Mouse (Mus musculus): Measurements from ENCODE around the gene Olfr876. TPM values are rescaled to one million over a fixed set of nuclear protein-coding genes. Genes with fewer than 3 reads are reported as not detected.
"Not testable (repeated sequence)": the region's sequence is repeated elsewhere in the genome, so short reads cannot be mapped to it uniquely, and the experiment has no call there.

The Olfr876 gene
- not detected in 2 replicates for total RNA-seq (2014; rRNA removed)
- polyA plus RNA-seq (2012; rRNA removed), result not detected in 2 replicates

- no peak within 1 kb of the TSS for H3K4me3 ChIP-seq (ENCODE audit: insufficient read depth, low read depth, low read length)
- no peak for DNase-seq (ENCODE audit: extremely low read depth, low read depth, low spot score)
- H3K4me1 ChIP-seq (ENCODE audit: control insufficient read depth, insufficient read depth, low read length), result no peaks in the 10 kb centered on the region
- TF ChIP-seq CTCF (IDR thresholded peaks at IDR 0.05; ENCODE audit: low read depth, low read length) (no peak), POLR2A (IDR thresholded peaks at IDR 0.05; ENCODE audit: extremely low read depth, insufficient read depth, low read length) (no peak)
- no peaks in the 10 kb centered on the region for H3K79me2 ChIP-seq (ENCODE audit: control insufficient read depth, insufficient read depth, low read length)
- H3K36me3 ChIP-seq (ENCODE audit: control insufficient read depth, insufficient read depth, low read length), result no peaks in the 10 kb centered on the region
- H3K9ac ChIP-seq (ENCODE audit: low read depth, low read length), result no peak within 1 kb of the TSS
- H3K27ac ChIP-seq (replicated peaks; ENCODE audit: insufficient read depth, low read depth, low read length), result no peak within 1 kb of the TSS
- H3K27me3 ChIP-seq (ENCODE audit: control insufficient read depth, insufficient read depth, low read length), result no peaks in the 10 kb centered on the region
Observed at GRCm38 (mm10) chr9:37802731-37803130, at the start of gene Olfr876. Gene Olfr876 (plus strand): TSS chr9:37803031.

DNA sequence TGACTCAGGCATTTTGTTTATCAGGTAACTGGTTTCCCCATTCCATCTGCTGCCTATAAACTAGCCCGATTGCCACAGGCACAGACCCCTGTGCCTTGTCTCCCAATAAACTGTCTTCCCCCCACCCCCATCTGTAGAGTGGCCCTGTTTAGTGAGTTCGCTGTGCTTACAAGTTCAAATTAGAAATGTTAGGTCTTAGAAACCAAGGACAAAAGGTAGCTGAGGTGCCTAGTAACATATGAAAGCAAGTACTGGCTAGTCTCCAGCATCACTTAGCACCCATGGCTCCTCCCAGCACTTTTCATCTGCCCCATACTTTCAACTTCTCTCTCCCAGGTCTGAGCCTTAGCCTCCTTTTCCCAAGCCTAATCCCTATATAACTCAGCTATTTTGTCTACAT is 41.1 kb upstream of the Olfr876 start:
- H3K9ac ChIP-seq (ENCODE audit: low read depth, low read length), result no peak overlapping the region
- H3K27ac ChIP-seq (replicated peaks; ENCODE audit: insufficient read depth, low read depth, low read length), result no peak overlapping the region
- 91% methylated on average over 2 of the region's 2 CpGs for WGBS
- H3K4me1 ChIP-seq (ENCODE audit: control insufficient read depth, insufficient read depth, low read length), result no peaks in the 10 kb centered on the region
- no peak overlapping the region for H3K4me3 ChIP-seq (ENCODE audit: insufficient read depth, low read depth, low read length)
- no peaks in the 10 kb centered on the region for H3K79me2 ChIP-seq (ENCODE audit: control insufficient read depth, insufficient read depth, low read length)
- H3K27me3 ChIP-seq (ENCODE audit: control insufficient read depth, insufficient read depth, low read length), result no peaks in the 10 kb centered on the region
- TF ChIP-seq POLR2A (IDR thresholded peaks at IDR 0.05; ENCODE audit: extremely low read depth, insufficient read depth, low read length) (no peak), CTCF (IDR thresholded peaks at IDR 0.05; ENCODE audit: low read depth, low read length) (no peak)
- H3K36me3 ChIP-seq (ENCODE audit: control insufficient read depth, insufficient read depth, low read length), result no peaks in the 10 kb centered on the region
- no peak for DNase-seq (ENCODE audit: extremely low read depth, low read depth, low spot score)

DNA sequence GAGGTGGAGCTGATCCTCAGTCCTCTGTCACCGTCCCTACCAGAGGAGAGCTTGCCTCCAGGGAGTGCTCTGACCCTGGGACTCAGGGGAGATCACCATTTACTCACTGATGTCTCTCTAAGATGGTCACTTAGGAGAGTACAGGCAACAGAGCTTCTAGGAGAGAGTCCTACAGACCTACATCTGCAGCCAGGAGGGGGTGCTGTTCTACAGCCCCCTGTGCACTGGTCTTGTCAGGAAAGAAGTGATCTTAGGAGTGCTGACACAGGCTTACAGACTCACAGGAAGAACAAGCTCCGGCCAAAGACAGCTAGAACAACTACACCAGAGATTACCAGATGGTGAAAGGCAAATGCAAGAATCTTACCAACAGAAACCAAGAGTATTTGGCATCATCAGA is 40.3 kb upstream of the Olfr876 start:
- peak; percentile 6 for DNase-seq (ENCODE audit: extremely low read depth, low read depth, low spot score)
- TF ChIP-seq CTCF (IDR thresholded peaks at IDR 0.05; ENCODE audit: low read depth, low read length) (peak; percentile 8; the same call in 1 of the 2 replicates), POLR2A (IDR thresholded peaks at IDR 0.05; ENCODE audit: extremely low read depth, insufficient read depth, low read length) (no peak)
- Histone ChIP-seq H3K4me3 (ENCODE audit: insufficient read depth, low read depth, low read length) (no peak overlapping the region), H3K27ac (replicated peaks; ENCODE audit: insufficient read depth, low read depth, low read length) (no peak overlapping the region), H3K4me1 (ENCODE audit: control insufficient read depth, insufficient read depth, low read length) (no peaks in the 10 kb centered on the region), H3K36me3 (ENCODE audit: control insufficient read depth, insufficient read depth, low read length) (no peaks in the 10 kb centered on the region), H3K27me3 (ENCODE audit: control insufficient read depth, insufficient read depth, low read length) (no peaks in the 10 kb centered on the region), H3K9ac (ENCODE audit: low read depth, low read length) (no peak overlapping the region), H3K79me2 (ENCODE audit: control insufficient read depth, insufficient read depth, low read length) (no peaks in the 10 kb centered on the region)
- 50% methylated on average over 2 of the region's 2 CpGs for WGBS

DNA sequence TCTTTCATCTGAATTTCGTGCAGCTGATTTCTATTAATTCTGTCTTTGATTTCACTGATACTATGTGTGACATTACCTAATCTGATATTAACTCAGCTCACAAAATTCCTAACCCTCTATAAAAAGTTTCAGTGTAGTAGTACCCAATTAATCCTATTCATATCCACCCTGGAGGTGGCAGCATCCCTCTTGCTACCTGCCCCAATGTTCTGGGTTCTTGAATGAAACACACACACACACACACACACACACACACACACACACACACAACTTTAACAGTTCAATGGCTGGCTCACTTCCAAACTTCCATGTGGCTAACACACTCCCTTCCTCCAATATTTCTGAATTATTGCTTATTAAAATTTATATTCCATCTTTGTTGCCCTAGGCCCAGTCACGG is 32.2 kb upstream of the Olfr876 start:
- Histone ChIP-seq H3K79me2 (ENCODE audit: control insufficient read depth, insufficient read depth, low read length) (no peaks in the 10 kb centered on the region), H3K27ac (replicated peaks; ENCODE audit: insufficient read depth, low read depth, low read length) (no peak overlapping the region), H3K9ac (ENCODE audit: low read depth, low read length) (no peak overlapping the region), H3K27me3 (ENCODE audit: control insufficient read depth, insufficient read depth, low read length) (no peaks in the 10 kb centered on the region), H3K36me3 (ENCODE audit: control insufficient read depth, insufficient read depth, low read length) (no peaks in the 10 kb centered on the region), H3K4me1 (ENCODE audit: control insufficient read depth, insufficient read depth, low read length) (no peaks in the 10 kb centered on the region), H3K4me3 (ENCODE audit: insufficient read depth, low read depth, low read length) (no peak overlapping the region)
- 74% methylated on average over 2 of the region's 2 CpGs for WGBS
- TF ChIP-seq POLR2A (IDR thresholded peaks at IDR 0.05; ENCODE audit: extremely low read depth, insufficient read depth, low read length) (no peak), CTCF (IDR thresholded peaks at IDR 0.05; ENCODE audit: low read depth, low read length) (no peak)
- DNase-seq (ENCODE audit: extremely low read depth, low read depth, low spot score), result no peak

- 47% methylated on average over 2 of the region's 2 CpGs for WGBS
Observed at GRCm38 (mm10) chr9:37771759-37772158, 31.1 kb upstream of the Olfr876 start, which contains the start of gene Olfr875. Gene Olfr875 (plus strand): TSS chr9:37771857.

GRCm38 (mm10) chr9:37782766-37783260 is 20.0 kb upstream of the Olfr876 start:
- no peaks in the 10 kb centered on the region for H3K36me3 ChIP-seq (ENCODE audit: control insufficient read depth, insufficient read depth, low read length)
- H3K4me1 ChIP-seq (ENCODE audit: control insufficient read depth, insufficient read depth, low read length), result peaks cover 2% of the 10 kb centered on the region; the same call in 1 of the 2 replicates
- H3K9ac ChIP-seq (ENCODE audit: low read depth, low read length), result peak overlapping the region; percentile 38; the same call in 1 of the 2 replicates
- H3K79me2 ChIP-seq (ENCODE audit: control insufficient read depth, insufficient read depth, low read length), result no peaks in the 10 kb centered on the region
- WGBS, result 4% methylated on average over 7 of the region's 7 CpGs
- H3K27ac ChIP-seq (replicated peaks; ENCODE audit: insufficient read depth, low read depth, low read length), result no peak overlapping the region
- H3K4me3 ChIP-seq (ENCODE audit: insufficient read depth, low read depth, low read length), result peak overlapping the region; percentile 31; the same call in 1 of the 2 replicates
- TF ChIP-seq CTCF (IDR thresholded peaks at IDR 0.05; ENCODE audit: low read depth, low read length) (no peak), POLR2A (IDR thresholded peaks at IDR 0.05; ENCODE audit: extremely low read depth, insufficient read depth, low read length) (no peak)
- no peaks in the 10 kb centered on the region for H3K27me3 ChIP-seq (ENCODE audit: control insufficient read depth, insufficient read depth, low read length)
- DNase-seq (ENCODE audit: extremely low read depth, low read depth, low spot score), result peak; percentile 67

More at GRCm38 (mm10) chr9:37771759-37772158, 31.1 kb upstream of the Olfr876 start, which contains the start of gene Olfr875:
- no peak within 1 kb of the TSS for H3K9ac ChIP-seq (ENCODE audit: low read depth, low read length)
- no peaks in the 10 kb centered on the region for H3K79me2 ChIP-seq (ENCODE audit: control insufficient read depth, insufficient read depth, low read length)
- H3K27ac ChIP-seq (replicated peaks; ENCODE audit: insufficient read depth, low read depth, low read length), result no peak within 1 kb of the TSS
- no peaks in the 10 kb centered on the region for H3K4me1 ChIP-seq (ENCODE audit: control insufficient read depth, insufficient read depth, low read length)
- no peak within 1 kb of the TSS for H3K4me3 ChIP-seq (ENCODE audit: insufficient read depth, low read depth, low read length)
- H3K27me3 ChIP-seq (ENCODE audit: control insufficient read depth, insufficient read depth, low read length), result no peaks in the 10 kb centered on the region
- no peaks in the 10 kb centered on the region for H3K36me3 ChIP-seq (ENCODE audit: control insufficient read depth, insufficient read depth, low read length)
- no peak for DNase-seq (ENCODE audit: extremely low read depth, low read depth, low spot score)
- TF ChIP-seq CTCF (IDR thresholded peaks at IDR 0.05; ENCODE audit: low read depth, low read length) (no peak), POLR2A (IDR thresholded peaks at IDR 0.05; ENCODE audit: extremely low read depth, insufficient read depth, low read length) (no peak)

- H3K9ac ChIP-seq (ENCODE audit: low read depth, low read length); H3K79me2 ChIP-seq (ENCODE audit: control insufficient read depth, insufficient read depth, low read length); DNase-seq (ENCODE audit: extremely low read depth, low read depth, low spot score); H3K4me1 ChIP-seq (ENCODE audit: control insufficient read depth, insufficient read depth, low read length); H3K36me3 ChIP-seq (ENCODE audit: control insufficient read depth, insufficient read depth, low read length); H3K27ac ChIP-seq (replicated peaks; ENCODE audit: insufficient read depth, low read depth, low read length); H3K27me3 ChIP-seq (ENCODE audit: control insufficient read depth, insufficient read depth, low read length); H3K4me3 ChIP-seq (ENCODE audit: insufficient read depth, low read depth, low read length): not testable (repeated sequence)
- 76% methylated on average over 11 of the region's 15 CpGs for WGBS
Observed at GRCm38 (mm10) chr9:37783394-37784387, 19.1 kb upstream of the Olfr876 start.

Measured in liver, adult 2 months (tissue).